Mouse (Mus musculus): ENCODE results near the gene Hypm. TPM values are rescaled to one million over a fixed set of nuclear protein-coding genes. Genes with fewer than 3 reads are reported as not detected.

The Hypm gene
- polyA plus RNA-seq, 1 experiment from 2014 or later, result not detected

Other genes with a start within 250 kb of the Hypm start
- gene Dynlt3, start 183.9 kb upstream of the Hypm start, polyA plus RNA-seq (2015; fragmentation: Nextera tagmentation; extraction: Ambion mirVana), result 41.0 and 44.4 TPM in 2 replicates
- not detected in 2 replicates for gene H2al3, start 2.8 kb downstream of the Hypm start, polyA plus RNA-seq (2015; fragmentation: Nextera tagmentation; extraction: Ambion mirVana)
- 0.84 and 1.4 TPM in 2 replicates for gene Sytl5, start 38.7 kb downstream of the Hypm start, polyA plus RNA-seq (2015; fragmentation: Nextera tagmentation; extraction: Ambion mirVana)

All from forebrain, embryonic 16.5 days (tissue).